Mouse (Mus musculus): Measurements from ENCODE around the gene R3hdm4.

- TF ChIP-seq CTCF (IDR thresholded peaks at IDR 0.05; ENCODE audit: borderline replicate concordance, insufficient read depth, low read depth, low read length) (no peak), POLR2A (IDR thresholded peaks at IDR 0.05; ENCODE audit: borderline replicate concordance, insufficient read depth, low read length) (no peak)
Observed at GRCm38 (mm10) chr10:79970415-79971182, 49.6 kb upstream of the R3hdm4 start, which contains the start of gene Grin3b.

All from cerebellum, adult 2 months (tissue).